9 mouse cellular contexts compared by ENCODE assay signal in genomic region chr2:93475040-93475439, GRCm38 (mm10). TPM values are rescaled to one million over a fixed set of nuclear protein-coding genes. Genes with fewer than 3 reads are reported as not detected.
DNase-seq lines count a peak whose midpoint lies in the region; ATAC-seq and TF ChIP-seq lines count a peak whose summit lies in the region.
"Had no signal": no experiment of that assay in that cellular context is flagged by ENCODE, and none has a peak within 500 bp of the region (broad histone marks: within the 10 kb centered on the region; RNA-seq: fewer than 3 reads in every experiment).

No protein-coding gene starts in this region.

- H3K9me3 ChIP-seq in heart, embryonic 12.5 days (replicated peaks): no peaks in the 10 kb centered on the region
- H3K9me3 ChIP-seq: hindbrain, embryonic 15.5 days had no signal

- no peaks in the 10 kb centered on the region for H3K36me3 ChIP-seq in heart, embryonic 12.5 days
- H3K36me3 ChIP-seq in thymus, adult 2 months (ENCODE audit: control insufficient read depth, insufficient read depth, low read length): no peaks in the 10 kb centered on the region
- H3K36me3 ChIP-seq: hindbrain, embryonic 15.5 days had no signal

- TF ChIP-seq CTCF in embryonic fibroblast, embryonic 13.5 days (IDR thresholded peaks at IDR 0.05; ENCODE audit: borderline replicate concordance, insufficient read depth, low read length): peak; percentile 78
- TF ChIP-seq CTCF in lung, adult 2 months (IDR thresholded peaks at IDR 0.05; ENCODE audit: insufficient read depth, low read length): peak; percentile 96
- TF ChIP-seq CTCF in thymus, adult 2 months (IDR thresholded peaks at IDR 0.05; ENCODE audit: borderline replicate concordance, control insufficient read depth, extremely low read depth, insufficient read depth, low read length, poor library complexity): peak; percentile 95

- peak; percentile 59 for ATAC-seq in CD4-positive, CD25-positive, alpha-beta regulatory T cell, adult 4 months
- peak; percentile 34; the same call in 1 of the 2 replicates for ATAC-seq in heart, embryonic 12.5 days (ENCODE audit: insufficient number of reproducible peaks, low FRiP score)

- no peak for TF ChIP-seq POLR2A in embryonic fibroblast, embryonic 13.5 days (IDR thresholded peaks at IDR 0.05; ENCODE audit: low read depth, low read length)
- TF ChIP-seq POLR2A in lung, adult 2 months (IDR thresholded peaks at IDR 0.05; ENCODE audit: borderline replicate concordance, extremely low read depth, low read depth, low read length): no peak
- TF ChIP-seq POLR2A in thymus, adult 2 months (IDR thresholded peaks at IDR 0.05; ENCODE audit: control insufficient read depth, extremely low read depth, insufficient read depth, low read length, poor library complexity): no peak

- H3K27ac ChIP-seq in embryonic fibroblast, embryonic 13.5 days (ENCODE audit: insufficient read depth, low read length): no peak overlapping the region
- H3K27ac ChIP-seq in heart, embryonic 12.5 days (ENCODE audit: poor library complexity, severe bottlenecking): no peak overlapping the region
- no peak overlapping the region for H3K27ac ChIP-seq in thymus, adult 2 months (ENCODE audit: control insufficient read depth, insufficient read depth, low read length)
- H3K27ac ChIP-seq: hindbrain, embryonic 15.5 days had no signal

- under 1% methylated on average over 11 of the region's 11 CpGs for WGBS in heart, embryonic 12.5 days
- 1% methylated on average over 11 of the region's 11 CpGs for WGBS in lung, adult 2 months
- 1% methylated on average over 11 of the region's 11 CpGs for WGBS in thymus, adult 2 months

- no peak overlapping the region for H3K9ac ChIP-seq in heart, embryonic 12.5 days
- H3K9ac ChIP-seq: hindbrain, embryonic 15.5 days had no signal

- H3K4me1 ChIP-seq in embryonic fibroblast, embryonic 13.5 days (ENCODE audit: control insufficient read depth, insufficient read depth, low read length): no peaks in the 10 kb centered on the region
- H3K4me1 ChIP-seq in heart, embryonic 12.5 days (replicated peaks): peaks cover 7% of the 10 kb centered on the region; the same call in 1 of the 2 replicates
- H3K4me1 ChIP-seq in lung, adult 2 months (ENCODE audit: control insufficient read depth, insufficient read depth, low read length): peaks cover 8% of the 10 kb centered on the region
- H3K4me1 ChIP-seq in thymus, adult 2 months (replicated peaks; ENCODE audit: control insufficient read depth, insufficient read depth, low read length): peaks cover 11% of the 10 kb centered on the region

- peak; percentile 79 to 80 for DNase-seq in adrenal gland, postnatal 4 days (ENCODE audit: low spot score in 2 of 2)
- DNase-seq in kidney, postnatal 4 days: peak; percentile 93 to 95
- DNase-seq in lung, adult 2 months: peak; percentile 85
- DNase-seq in ovary, postnatal 10 days (ENCODE audit: low spot score): peak; percentile 76
- DNase-seq in thymus, adult 2 months: peak; percentile 80

- peaks cover 24% of the 10 kb centered on the region for H3K27me3 ChIP-seq in heart, embryonic 12.5 days (replicated peaks)
- H3K27me3 ChIP-seq in thymus, adult 2 months (ENCODE audit: control insufficient read depth, insufficient read depth, low read length): no peaks in the 10 kb centered on the region

- no peak overlapping the region for H3K4me2 ChIP-seq in heart, embryonic 12.5 days
- H3K4me2 ChIP-seq: hindbrain, embryonic 15.5 days had no signal

- H3K4me3 ChIP-seq in embryonic fibroblast, embryonic 13.5 days (ENCODE audit: insufficient read depth, low read length): no peak overlapping the region
- no peak overlapping the region for H3K4me3 ChIP-seq in heart, embryonic 12.5 days
- H3K4me3 ChIP-seq in lung, adult 2 months (replicated peaks; ENCODE audit: extremely low read depth, low read depth, low read length): no peak overlapping the region
- H3K4me3 ChIP-seq in thymus, adult 2 months (ENCODE audit: control insufficient read depth, insufficient read depth, low read length): no peak overlapping the region
- H3K4me3 ChIP-seq: hindbrain, embryonic 15.5 days had no signal

RNA-seq across cellular contexts. Expression of gene Cd82, which starts 12.1 kb away (rescaled TPM):
- 1,000 to 10,000 TPM in 1 of 2 experiments, 100 to 1,000 TPM in 1; 432 to 1,042 TPM for polyA plus RNA-seq in CD4-positive, CD25-positive, alpha-beta regulatory T cell, adult 4 months (2017; shearing (Covaris generic))
- 10 to 100 TPM; 68.7 to 73.7 TPM for total RNA-seq in adrenal gland, postnatal 4 days (2021)
- polyA plus RNA-seq in embryonic fibroblast, embryonic 13.5 days (2011; ENCODE audit: insufficient read length, low read depth, missing spikeins): 45.9 and 48.6 TPM in 2 replicates
- polyA plus RNA-seq in heart, embryonic 12.5 days (2016; fragmentation: Nextera tagmentation; extraction: Ambion mirVana): 18.3 and 19.6 TPM in 2 replicates
- polyA plus RNA-seq in lung, adult 2 months (2012; rRNA removed): 170 and 176 TPM in 2 replicates
- 176 and 181 TPM in 2 replicates for polyA plus RNA-seq in thymus, adult 2 months (2012; rRNA removed)
